Mouse (Mus musculus): Measurements from ENCODE around the gene Ppp2r5c. TPM values are rescaled to one million over a fixed set of nuclear protein-coding genes. Genes with fewer than 3 reads are reported as not detected.

The Ppp2r5c gene
- total RNA-seq, 1 experiment from 2014 or later = 107 TPM

- DNase-seq = no peak
Measured at GRCm38 (mm10) chr12:110486852-110487251, 39.9 kb downstream of the Ppp2r5c start.

GRCm38 (mm10) chr12:110488031-110488430, 41.1 kb downstream of the Ppp2r5c start:
- DNase-seq = no peak

- no peak for DNase-seq
Measured at GRCm38 (mm10) chr12:110489946-110490701, 43.2 kb downstream of the Ppp2r5c start.

GRCm38 (mm10) chr12:110492436-110492835, 45.5 kb downstream of the Ppp2r5c start:
- DNase-seq = no peak

- no peak for DNase-seq
Measured at GRCm38 (mm10) chr12:110493597-110494369, 46.9 kb downstream of the Ppp2r5c start.

- DNase-seq = no peak
Measured at GRCm38 (mm10) chr12:110494846-110495245, 47.9 kb downstream of the Ppp2r5c start.

GRCm38 (mm10) chr12:110495260-110495659, 48.3 kb downstream of the Ppp2r5c start:
- no peak for DNase-seq

GRCm38 (mm10) chr12:110496016-110496415, 49.1 kb downstream of the Ppp2r5c start:
- no peak for DNase-seq

GRCm38 (mm10) chr12:110497013-110497412, 50.1 kb downstream of the Ppp2r5c start:
- no peak for DNase-seq

GRCm38 (mm10) chr12:110497485-110497884, 50.6 kb downstream of the Ppp2r5c start:
- peak; percentile 69 for DNase-seq

GRCm38 (mm10) chr12:110498283-110499224, 51.6 kb downstream of the Ppp2r5c start:
- no peak for DNase-seq

- DNase-seq = no peak
Measured at GRCm38 (mm10) chr12:110499225-110499992, 52.5 kb downstream of the Ppp2r5c start.

GRCm38 (mm10) chr12:110500095-110500494, 53.2 kb downstream of the Ppp2r5c start:
- DNase-seq = no peak

- DNase-seq = peak; percentile 47
Measured at GRCm38 (mm10) chr12:110503406-110504144, 56.7 kb downstream of the Ppp2r5c start.

- peak; percentile 61 for DNase-seq
Measured at GRCm38 (mm10) chr12:110504145-110504490, 57.2 kb downstream of the Ppp2r5c start.

- no peak for DNase-seq
Measured at GRCm38 (mm10) chr12:110504793-110505192, 57.9 kb downstream of the Ppp2r5c start.

GRCm38 (mm10) chr12:110506046-110506445, 59.1 kb downstream of the Ppp2r5c start:
- peak; percentile 28 for DNase-seq

- DNase-seq = no peak
Measured at GRCm38 (mm10) chr12:110507714-110508297, 60.9 kb downstream of the Ppp2r5c start.

GRCm38 (mm10) chr12:110508680-110509079, 61.8 kb downstream of the Ppp2r5c start:
- no peak for DNase-seq

- peak; percentile 84 for DNase-seq
Measured at GRCm38 (mm10) chr12:110510171-110510871, 63.4 kb downstream of the Ppp2r5c start.
